Mouse (Mus musculus) E14TG2a.4 (cell line): Measurements from ENCODE around the gene Memo1.

Experiments
- CTCF ChIP-seq: conservative IDR thresholded peaks from 2 replicates; pipeline ENCODE4 v1.5.1; 2014; ENCODE audit warnings: low read length
- POU5F1 ChIP-seq: IDR thresholded peaks from 2 replicates; pipeline ENCODE4 v1.6.1; 2014; ENCODE audit warnings: low read length, borderline replicate concordance

GRCm38 (mm10) chr17:74288626-74289025, 6.7 kb downstream of the Memo1 start:
- no peak for TF ChIP-seq CTCF
- no peak for TF ChIP-seq POU5F1
